Mouse (Mus musculus): Measurements from ENCODE around the gene Nat8f3. TPM values are rescaled to one million over a fixed set of nuclear protein-coding genes. Genes with fewer than 3 reads are reported as not detected.
A peak's percentile ranks its signal among the peaks of the same experiment; 100 is the strongest.
"Not testable (repeated sequence)": the region's sequence is repeated elsewhere in the genome, so short reads cannot be mapped to it uniquely, and the experiment has no call there.

Gene Nat8f3
- total RNA-seq (2021): not detected
- long read RNA-seq, experiment 1: 0 reads
- long read RNA-seq, experiment 2: 0 reads

DNA sequence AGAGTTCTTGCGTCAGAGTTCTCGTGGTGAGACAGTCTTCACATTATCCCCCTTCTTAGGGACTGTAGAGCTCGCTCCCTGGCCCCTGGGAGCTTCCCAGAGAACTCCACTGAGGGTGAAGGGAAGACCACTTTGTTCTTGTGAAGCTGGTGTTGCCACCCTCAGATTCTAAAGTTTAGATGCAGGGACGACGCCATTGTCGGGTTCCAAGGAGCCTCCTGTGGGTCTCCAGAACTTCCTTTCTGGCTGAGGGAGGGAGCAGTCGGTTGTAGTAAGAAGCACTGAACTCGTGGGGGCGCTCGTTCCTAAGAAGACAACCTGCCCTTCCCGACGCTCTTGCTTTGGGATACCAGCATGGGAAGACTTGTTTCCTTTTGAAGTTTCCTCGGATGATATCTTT is at the start of gene Nat8f3:
Gene Nat8f3 (minus strand): TSS at position 223 of the 400 bp plus-strand sequence.
- intact Hi-C loops (cut with DNase I; ENCODE audit: low total_unique reads): not testable (repeated sequence)
- DNase-seq: peak; percentile 15

DNA sequence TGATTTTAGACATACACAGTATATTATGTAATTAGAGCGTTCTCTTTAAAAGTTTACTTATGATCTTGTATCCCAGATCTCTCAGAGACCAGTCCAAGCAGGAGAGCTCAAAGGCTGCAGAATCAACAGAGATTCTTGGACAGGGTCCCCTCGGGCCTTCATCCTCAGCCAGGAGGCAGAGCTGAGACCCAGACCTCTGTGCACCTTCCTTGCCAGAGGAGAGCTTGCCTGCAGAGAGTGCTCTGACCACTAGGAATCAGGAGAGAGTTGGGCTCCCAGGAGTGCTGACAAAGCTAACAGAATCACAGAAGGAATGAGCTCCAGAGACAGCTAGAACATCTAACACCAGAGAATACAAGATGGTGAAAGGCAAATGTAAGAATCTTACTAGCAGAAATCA is 47.8 kb upstream of the Nat8f3 start:
- intact Hi-C loops (cut with DNase I; ENCODE audit: low total_unique reads): no loop called here
- DNase-seq: no peak

DNA sequence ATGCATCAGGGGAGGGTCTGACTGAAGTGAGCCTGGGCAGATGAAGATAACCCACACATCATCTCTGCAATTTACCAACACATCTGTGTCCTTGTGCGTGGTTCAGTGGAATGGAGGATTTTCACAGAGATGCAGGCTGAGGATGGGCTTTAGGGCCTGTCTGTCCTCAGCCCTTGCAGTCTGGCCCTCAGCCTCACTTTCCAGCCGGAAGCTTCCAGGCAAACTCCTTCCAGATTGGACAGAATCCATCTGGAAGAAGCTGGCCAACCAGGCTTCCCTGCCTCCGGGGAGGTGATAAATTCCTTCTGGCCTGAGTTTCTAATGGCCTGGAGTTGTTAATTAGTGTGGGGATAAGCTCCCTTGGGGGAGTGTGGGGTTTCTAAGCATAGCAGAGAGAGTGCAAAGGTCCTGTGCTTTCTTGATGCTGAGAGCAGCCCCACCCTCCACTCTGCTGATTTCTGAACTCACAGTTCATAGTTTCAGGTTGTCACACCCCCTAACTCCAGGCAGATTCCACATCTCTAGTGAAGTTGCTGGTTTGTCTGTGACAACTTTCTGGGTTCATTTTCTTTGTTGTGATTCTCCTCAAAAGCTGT is 45.5 kb upstream of the Nat8f3 start:
- intact Hi-C loops (cut with DNase I; ENCODE audit: low total_unique reads); DNase-seq: not testable (repeated sequence)

DNA sequence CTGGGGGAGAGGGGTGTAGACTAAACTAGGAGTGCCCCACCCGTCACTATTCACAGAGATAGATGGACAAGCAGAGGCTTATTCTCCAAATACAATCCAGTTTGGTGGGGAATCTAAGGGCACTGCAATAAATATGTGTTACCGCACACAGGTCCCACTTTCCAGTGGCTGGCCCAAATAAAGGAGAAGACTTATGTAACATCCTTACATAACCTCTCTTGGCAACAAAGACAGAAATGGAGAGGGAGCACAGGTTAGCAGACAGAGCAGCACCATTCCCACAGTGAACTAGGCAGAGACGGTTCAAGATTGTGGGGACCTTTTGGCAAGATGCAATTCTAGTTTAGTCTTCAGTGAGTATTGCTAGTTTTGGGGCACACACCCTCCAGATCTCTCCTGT is 45.0 kb upstream of the Nat8f3 start:
- intact Hi-C loops (cut with DNase I; ENCODE audit: low total_unique reads); DNase-seq: not testable (repeated sequence)

DNA sequence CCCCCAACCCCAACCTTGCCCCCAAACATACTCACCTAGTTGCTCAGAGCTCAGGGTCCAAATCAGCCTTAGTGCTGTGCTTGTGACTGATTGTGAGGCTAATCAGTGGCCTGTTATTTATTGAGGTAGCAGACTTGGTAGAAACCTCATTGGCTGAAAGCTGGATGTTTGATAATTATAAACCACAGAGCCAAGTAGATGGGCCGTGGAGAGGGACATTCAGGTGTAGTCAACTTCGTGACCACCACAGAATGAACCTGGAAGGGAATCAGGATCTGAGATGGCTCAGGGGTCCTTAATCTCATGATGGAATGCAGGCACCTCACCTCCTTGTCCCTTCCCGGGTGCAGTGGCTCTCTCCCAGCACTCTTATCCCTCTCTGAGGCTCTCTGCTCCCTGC is 44.2 kb upstream of the Nat8f3 start:
- intact Hi-C loops (cut with DNase I; ENCODE audit: low total_unique reads); DNase-seq: not testable (repeated sequence)

DNA sequence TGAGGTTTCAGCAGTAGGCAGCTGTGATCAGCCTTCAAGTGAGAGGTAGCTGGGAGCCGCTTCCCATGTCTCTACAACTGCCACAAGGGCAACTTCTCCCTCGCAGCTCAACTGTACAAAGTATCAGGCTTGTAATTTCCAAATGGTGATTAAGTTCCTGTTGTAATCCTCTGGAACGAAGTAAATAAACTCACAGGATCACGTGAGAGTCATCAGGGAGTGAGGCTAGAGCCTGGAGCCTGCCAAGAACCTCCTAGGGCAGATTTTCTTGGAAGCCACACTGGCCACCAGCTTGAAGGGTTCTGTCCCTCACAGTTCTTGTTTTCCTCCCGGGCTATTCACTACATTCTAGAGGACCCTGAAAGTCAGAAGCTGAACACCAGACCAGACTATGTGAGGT is 37.6 kb upstream of the Nat8f3 start:
- intact Hi-C loops (cut with DNase I; ENCODE audit: low total_unique reads); DNase-seq: not testable (repeated sequence)

DNA sequence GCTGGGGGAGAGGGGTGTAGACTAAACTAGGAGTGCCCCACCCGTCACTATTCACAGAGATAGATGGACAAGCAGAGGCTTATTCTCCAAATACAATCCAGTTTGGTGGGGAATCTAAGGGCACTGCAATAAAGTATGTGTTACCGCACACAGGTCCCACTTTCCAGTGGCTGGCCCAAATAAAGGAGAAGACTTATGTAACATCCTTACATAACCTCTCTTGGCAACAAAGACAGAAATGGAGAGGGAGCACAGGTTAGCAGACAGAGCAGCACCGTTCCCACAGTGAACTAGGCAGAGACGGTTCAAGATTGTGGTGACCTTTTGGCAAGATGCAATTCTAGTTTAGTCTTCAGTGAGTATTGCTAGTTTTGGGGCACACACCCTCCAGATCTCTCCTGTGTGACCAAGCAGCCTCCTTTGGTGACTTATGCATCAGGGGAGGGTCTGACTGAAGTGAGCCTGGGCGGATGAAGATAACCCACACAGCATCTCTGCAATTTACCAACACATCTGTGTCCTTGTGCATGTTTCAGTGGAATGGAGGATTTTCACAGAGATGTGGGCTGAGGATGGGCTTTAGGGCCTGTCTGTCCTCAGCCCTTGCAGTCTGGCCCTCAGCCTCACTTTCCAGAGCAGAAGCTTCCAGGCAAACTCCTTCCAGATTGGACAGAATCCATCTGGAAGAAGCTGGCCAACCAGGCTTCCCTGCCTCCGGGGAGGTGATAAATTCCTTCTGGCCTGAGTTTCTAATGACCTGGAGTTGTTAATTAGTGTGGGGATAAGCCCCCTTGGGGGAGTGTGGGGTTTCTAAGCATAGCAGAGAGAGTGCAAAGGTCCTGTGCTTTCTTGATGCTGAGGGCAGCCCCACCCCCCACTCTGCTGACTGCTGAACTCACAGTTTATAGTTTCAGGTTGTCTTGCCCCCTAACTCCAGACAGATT is 2.2 kb downstream of the Nat8f3 start:
- DNase-seq; intact Hi-C loops (cut with DNase I; ENCODE audit: low total_unique reads): not testable (repeated sequence)

DNA sequence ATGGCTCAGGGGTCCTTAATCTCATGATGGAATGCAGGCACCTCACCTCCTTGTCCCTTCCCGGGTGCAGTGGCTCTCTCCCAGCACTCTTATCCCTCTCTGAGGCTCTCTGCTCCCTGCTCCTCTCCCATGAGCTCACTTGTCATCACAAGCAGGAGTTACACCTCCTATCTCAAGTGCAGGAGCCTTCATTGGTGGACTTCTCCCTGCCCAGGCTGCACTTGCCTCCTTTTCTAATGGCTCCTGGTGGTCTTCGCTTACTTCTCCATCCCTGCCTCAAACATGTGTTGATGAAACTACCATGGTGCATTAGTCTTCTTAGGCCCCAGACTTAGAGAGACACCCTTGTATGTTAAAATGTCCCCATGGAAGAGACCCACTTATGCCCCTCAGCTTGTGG is 2.9 kb downstream of the Nat8f3 start:
- DNase-seq; intact Hi-C loops (cut with DNase I; ENCODE audit: low total_unique reads): not testable (repeated sequence)

DNA sequence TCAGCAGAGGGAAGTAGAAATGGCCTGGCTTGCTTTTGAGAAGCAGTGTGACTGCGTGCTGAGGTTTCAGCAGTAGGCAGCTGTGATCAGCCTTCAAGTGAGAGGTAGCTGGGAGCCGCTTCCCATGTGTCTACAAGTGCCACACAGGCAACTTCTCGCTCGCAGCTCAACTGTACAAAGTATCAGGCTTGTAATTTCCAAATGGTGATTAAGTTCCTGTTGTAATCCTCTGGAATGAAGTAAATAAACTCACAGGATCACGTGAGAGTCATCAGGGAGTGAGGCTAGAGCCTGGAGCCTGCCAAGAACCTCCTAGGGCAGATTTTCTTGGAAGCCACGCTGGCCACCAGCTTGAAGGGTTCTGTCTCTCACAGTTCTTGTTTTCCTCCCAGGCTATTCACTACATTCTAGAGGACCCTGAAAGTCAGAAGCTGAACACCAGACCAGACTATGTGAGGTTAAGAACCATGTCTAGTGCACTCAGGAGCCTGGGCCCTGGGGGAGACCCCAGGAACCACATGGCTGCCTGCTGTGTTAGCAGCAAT is 9.8 kb downstream of the Nat8f3 start:
- DNase-seq; intact Hi-C loops (cut with DNase I; ENCODE audit: low total_unique reads): not testable (repeated sequence)

DNA sequence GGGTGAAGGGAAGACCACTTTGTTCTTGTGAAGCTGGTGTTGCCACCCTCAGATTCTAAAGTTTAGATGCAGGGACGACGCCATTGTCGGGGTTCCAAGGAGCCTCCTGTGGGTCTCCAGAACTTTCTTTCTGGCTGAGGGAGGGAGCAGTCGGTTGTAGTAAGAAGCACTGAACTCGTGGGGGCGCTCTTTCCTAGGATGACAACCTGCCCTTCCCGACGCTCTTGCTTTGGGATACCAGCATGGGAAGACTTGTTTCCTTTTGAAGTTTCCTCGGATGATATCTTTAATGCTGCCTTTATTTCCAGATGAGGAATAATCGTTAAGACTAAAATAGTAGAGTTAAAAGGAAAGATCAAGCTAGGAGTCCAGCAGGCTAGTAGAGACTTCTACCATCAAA is 52.4 kb downstream of the Nat8f3 start, which contains the start of gene Nat8f7:
Gene Nat8f7 (minus strand): TSS at position 101 of the 400 bp plus-strand sequence.
- DNase-seq: peak; percentile 2
- intact Hi-C loops (cut with DNase I; ENCODE audit: low total_unique reads): not testable (repeated sequence)

DNA sequence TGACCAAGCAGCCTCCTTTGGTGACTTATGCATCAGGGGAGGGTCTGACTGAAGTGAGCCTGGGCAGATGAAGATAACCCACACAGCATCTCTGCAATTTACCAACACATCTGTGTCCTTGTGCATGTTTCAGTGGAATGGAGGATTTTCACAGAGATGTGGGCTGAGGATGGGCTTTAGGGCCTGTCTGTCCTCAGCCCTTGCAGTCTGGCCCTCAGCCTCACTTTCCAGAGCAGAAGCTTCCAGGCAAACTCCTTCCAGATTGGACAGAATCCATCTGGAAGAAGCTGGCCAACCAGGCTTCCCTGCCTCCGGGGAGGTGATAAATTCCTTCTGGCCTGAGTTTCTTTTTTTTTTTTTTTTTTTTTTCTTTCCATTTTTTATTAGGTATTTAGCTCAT is 55.9 kb downstream of the Nat8f3 start:
- intact Hi-C loops (cut with DNase I; ENCODE audit: low total_unique reads); DNase-seq: not testable (repeated sequence)

DNA sequence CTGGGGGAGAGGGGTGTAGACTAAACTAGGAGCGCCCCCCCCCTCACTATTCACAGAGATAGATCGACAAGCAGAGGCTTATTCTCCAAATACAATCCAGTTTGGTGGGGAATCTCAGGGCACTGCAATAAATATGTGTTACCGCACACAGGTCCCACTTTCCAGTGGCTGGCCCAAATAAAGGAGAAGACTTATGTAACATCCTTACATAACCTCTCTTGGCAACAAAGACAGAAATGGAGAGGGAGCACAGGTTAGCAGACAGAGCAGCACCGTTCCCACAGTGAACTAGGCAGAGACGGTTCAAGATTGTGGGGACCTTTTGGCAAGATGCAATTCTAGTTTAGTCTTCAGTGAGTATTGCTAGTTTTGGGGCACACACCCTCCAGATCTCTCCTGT is 56.3 kb downstream of the Nat8f3 start:
- DNase-seq; intact Hi-C loops (cut with DNase I; ENCODE audit: low total_unique reads): not testable (repeated sequence)

DNA sequence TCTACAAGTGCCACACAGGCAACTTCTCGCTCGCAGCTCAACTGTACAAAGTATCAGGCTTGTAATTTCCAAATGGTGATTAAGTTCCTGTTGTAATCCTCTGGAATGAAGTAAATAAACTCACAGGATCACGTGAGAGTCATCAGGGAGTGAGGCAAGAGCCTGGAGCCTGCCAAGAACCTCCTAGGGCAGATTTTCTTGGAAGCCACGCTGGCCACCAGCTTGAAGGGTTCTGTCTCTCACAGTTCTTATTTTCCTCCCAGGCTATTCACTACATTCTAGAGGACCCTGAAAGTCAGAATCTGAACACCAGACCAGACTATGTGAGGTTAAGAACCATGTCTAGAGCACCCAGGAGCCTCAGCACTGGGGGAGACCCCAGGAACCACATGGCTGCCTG is 63.6 kb downstream of the Nat8f3 start:
- peak; percentile 39 for DNase-seq
- intact Hi-C loops (cut with DNase I; ENCODE audit: low total_unique reads): not testable (repeated sequence)

Small RNAs within 50 kb of the gene (microRNA-seq; reads per million reads assigned to microRNA genes)
- 0 reads per million in 2 experiments for gene Gm27317
- gene Mir6375: 0 reads per million in 2 experiments

Other genes with a start within 250 kb of the Nat8f3 start
- gene Alms1, start 178.2 kb downstream of the Nat8f3 start, total RNA-seq (2021): 1 to 10 TPM; 1.3 TPM
- under 1 TPM; 0.16 to 0.33 TPM for gene Nat8f7, start 52.5 kb downstream of the Nat8f3 start, total RNA-seq (2021)
- gene Nat8f6, start 55.2 kb upstream of the Nat8f3 start, total RNA-seq (2021): not detected
- gene Nat8f5, start 55.2 kb upstream of the Nat8f3 start, total RNA-seq (2021): under 1 TPM in 1 of 2 experiments, not detected in 1; 0.35 TPM
- gene Nat8, start 66.3 kb upstream of the Nat8f3 start, total RNA-seq (2021): not detected
- under 1 TPM; 0.24 to 0.27 TPM for gene Nat8f2, start 103.4 kb upstream of the Nat8f3 start, total RNA-seq (2021)
- gene Nat8f4, start 139.1 kb upstream of the Nat8f3 start, total RNA-seq (2021): under 1 TPM; 0.33 to 0.74 TPM
- gene Tprkb, start 146.1 kb upstream of the Nat8f3 start, total RNA-seq (2021): 10 to 100 TPM; 19.0 to 19.5 TPM
- 1 to 10 TPM; 1.9 to 2.2 TPM for gene Nat8f1, start 149.9 kb upstream of the Nat8f3 start, total RNA-seq (2021)
- gene Dusp11, start 195.9 kb upstream of the Nat8f3 start, total RNA-seq (2021): 10 to 100 TPM; 36.6 to 44.1 TPM

Data from gastrocnemius, postnatal 14 days (tissue).